ENCODE assay signal across 10 mouse cellular contexts in genomic region chr4:44112741-44113140, GRCm38 (mm10). TPM values are rescaled to one million over a fixed set of nuclear protein-coding genes. Genes with fewer than 3 reads are reported as not detected.
DNase-seq lines count a peak whose midpoint lies in the region; ATAC-seq and TF ChIP-seq lines count a peak whose summit lies in the region.
"Had no signal": no experiment of that assay in that cellular context is flagged by ENCODE, and none has a peak within 500 bp of the region (broad histone marks: within the 10 kb centered on the region; RNA-seq: fewer than 3 reads in every experiment).

No protein-coding gene starts in this region.

- H3K9ac ChIP-seq in intestine, postnatal 0 days (ENCODE audit: low read depth, low read length): no peak overlapping the region
- H3K9ac ChIP-seq in stomach, embryonic 15.5 days: no peak overlapping the region
- H3K9ac ChIP-seq: midbrain, embryonic 13.5 days had no signal

- H3K9me3 ChIP-seq in intestine, postnatal 0 days (ENCODE audit: control insufficient read depth): no peaks in the 10 kb centered on the region
- no peaks in the 10 kb centered on the region for H3K9me3 ChIP-seq in stomach, embryonic 15.5 days
- H3K9me3 ChIP-seq: midbrain, embryonic 13.5 days had no signal

- H3K27me3 ChIP-seq in intestine, postnatal 0 days (replicated peaks; ENCODE audit: control insufficient read depth, insufficient read depth, low read length): no peaks in the 10 kb centered on the region
- H3K27me3 ChIP-seq in stomach, embryonic 15.5 days (replicated peaks): no peaks in the 10 kb centered on the region
- H3K27me3 ChIP-seq: midbrain, embryonic 13.5 days had no signal

- 0 out of 2 replicates have a peak, but pooled peaks cover 3% of the 10 kb centered on the region for H3K4me1 ChIP-seq in intestine, postnatal 0 days (replicated peaks; ENCODE audit: control insufficient read depth, insufficient read depth, low read length)
- 0 out of 2 replicates have a peak, but pooled peaks cover 7% of the 10 kb centered on the region for H3K4me1 ChIP-seq in stomach, embryonic 15.5 days

- 42% methylated on average over 4 of the region's 4 CpGs for WGBS in intestine, postnatal 0 days
- WGBS in stomach, embryonic 15.5 days: 18% methylated on average over 4 of the region's 4 CpGs

- TF ChIP-seq CTCF in intestine, postnatal 0 days (IDR thresholded peaks at IDR 0.05; ENCODE audit: low read depth): peak; percentile 40

- H3K4me3 ChIP-seq in intestine, postnatal 0 days (ENCODE audit: low read depth, low read length): no peak overlapping the region
- H3K4me3 ChIP-seq in stomach, embryonic 15.5 days (replicated peaks): no peak overlapping the region
- H3K4me3 ChIP-seq: gastrocnemius, adult 2 months; midbrain, embryonic 13.5 days had no signal

- DNase-seq in thymus, postnatal 0 days (ENCODE audit: low spot score): peak; percentile 47
- no peak for DNase-seq in thymus, adult 18-20 months
- peak; percentile 35 for DNase-seq in heart, adult 8-10 months (ENCODE audit: low spot score)
- DNase-seq in right cerebral cortex, postnatal 4 days: no peak
- no peak for DNase-seq in cerebellum, postnatal 10 days
- DNase-seq: gastrocnemius, adult 2 months had no signal

- no peak overlapping the region for H3K27ac ChIP-seq in intestine, postnatal 0 days (ENCODE audit: low read depth, low read length)
- H3K27ac ChIP-seq in stomach, embryonic 15.5 days: peak overlapping the region; percentile 31; the same call in 1 of the 2 replicates
- H3K27ac ChIP-seq: gastrocnemius, adult 2 months; midbrain, embryonic 13.5 days had no signal

- H3K4me2 ChIP-seq in intestine, postnatal 0 days (replicated peaks; ENCODE audit: low read depth): no peak overlapping the region
- H3K4me2 ChIP-seq in stomach, embryonic 15.5 days: no peak overlapping the region
- H3K4me2 ChIP-seq: midbrain, embryonic 13.5 days had no signal

- no peak for ATAC-seq in intestine, postnatal 0 days
- ATAC-seq in stomach, embryonic 15.5 days (ENCODE audit: insufficient read depth, low FRiP score, low read depth): no peak; the same call in 1 of the 2 replicates
- ATAC-seq in activated CD4-positive, CD25-positive, alpha-beta regulatory T cell, adult 4 months: no peak

- no peaks in the 10 kb centered on the region for H3K36me3 ChIP-seq in intestine, postnatal 0 days (ENCODE audit: control insufficient read depth, insufficient read depth)
- H3K36me3 ChIP-seq in stomach, embryonic 15.5 days: no peaks in the 10 kb centered on the region
- H3K36me3 ChIP-seq: midbrain, embryonic 13.5 days had no signal

RNA-seq across cellular contexts. Expression of gene Gne, which starts 28.8 kb away (rescaled TPM):
- polyA plus RNA-seq in thymus, postnatal 0 days (2015; fragmentation: Nextera tagmentation; extraction: Ambion mirVana): 33.8 and 39.2 TPM in 2 replicates
- 10 to 100 TPM; 27.6 to 37.9 (median 30.9) TPM for total RNA-seq in heart, adult 8-10 months (2022)
- 22.2 and 30.4 TPM in 2 replicates for polyA plus RNA-seq in intestine, postnatal 0 days (2015; fragmentation: Nextera tagmentation; extraction: Ambion mirVana)
- polyA plus RNA-seq in stomach, embryonic 15.5 days (2015; fragmentation: Nextera tagmentation; extraction: Ambion mirVana): 27.8 and 29.8 TPM in 2 replicates
- 10 to 100 TPM; 14.1 to 17.9 TPM for polyA plus RNA-seq in activated CD4-positive, CD25-positive, alpha-beta regulatory T cell, adult 4 months (2017; shearing (Covaris generic))

Comparison
In these comparisons a context has a peak if more than half of its experiments do, and no peak if none do; other contexts are left out.
1. DNase-seq: peak in thymus, postnatal 0 days (single experiment) and heart, adult 8-10 months (single experiment); none in thymus, adult 18-20 months (0 of 2), right cerebral cortex, postnatal 4 days (single experiment) and cerebellum, postnatal 10 days (0 of 2).